Mouse (Mus musculus): ENCODE results near the gene Slc44a1.

DNA sequence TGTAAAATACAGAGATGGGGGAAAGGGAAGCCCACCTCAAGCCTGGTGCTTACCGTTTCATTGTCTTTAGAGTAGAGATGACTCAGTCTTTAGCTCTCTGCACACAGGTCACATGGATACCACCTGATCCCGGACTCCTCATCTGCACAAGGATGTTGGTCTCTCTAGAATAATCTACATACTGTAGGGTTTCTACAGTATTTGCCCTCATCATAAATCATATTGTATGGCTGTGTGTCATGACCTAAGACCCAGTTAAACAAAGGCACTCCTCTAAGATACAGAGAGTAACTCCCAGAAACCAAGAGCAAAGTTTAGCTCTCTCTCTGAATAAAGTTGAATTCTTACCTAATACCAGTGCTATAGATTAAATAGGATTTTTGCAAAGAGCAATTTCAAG, 62.6 kb downstream of the Slc44a1 start:
- TF ChIP-seq CTCF (IDR thresholded peaks at IDR 0.05; ENCODE audit: low read depth, low read length), result no peak
- no peak for TF ChIP-seq POLR2A (IDR thresholded peaks at IDR 0.05; ENCODE audit: extremely low read depth, insufficient read depth, low read length)
